ENCODE assay signal across 15 mouse cellular contexts in genomic region chr10:122693911-122694618, GRCm38 (mm10). TPM values are rescaled to one million over a fixed set of nuclear protein-coding genes. Genes with fewer than 3 reads are reported as not detected.
DNase-seq lines count a peak whose midpoint lies in the region; ATAC-seq and TF ChIP-seq lines count a peak whose summit lies in the region.
"Had no signal": no experiment of that assay in that cellular context is flagged by ENCODE, and none has a peak within 500 bp of the region (broad histone marks: within the 10 kb centered on the region; RNA-seq: fewer than 3 reads in every experiment).

No protein-coding gene starts in this region.

- peak; percentile 76 for ATAC-seq in kidney, embryonic 15.5 days (replicated peaks; ENCODE audit: low FRiP score)
- ATAC-seq in embryonic facial prominence, embryonic 11.5 days (replicated peaks; ENCODE audit: insufficient number of reproducible peaks, low FRiP score, low TSS enrichment, low read depth), result peak; percentile 36; the same call in 1 of the 2 replicates
- ATAC-seq in limb, embryonic 14.5 days (ENCODE audit: low FRiP score, low read depth), result no peak

- intact Hi-C loops in heart, postnatal 36 days (cut with DNase I), result no loop called here

- TF ChIP-seq POLR2A in limb, embryonic 14.5 days (IDR thresholded peaks at IDR 0.05; ENCODE audit: borderline replicate concordance, extremely low read depth, insufficient read depth, insufficient read length), result no peak

- H3K27ac ChIP-seq in kidney, embryonic 15.5 days, result 0 out of 2 replicates have a peak overlapping the region, but pooled peaks have one; percentile 48
- H3K27ac ChIP-seq in embryonic facial prominence, embryonic 11.5 days (replicated peaks; ENCODE audit: low read depth, low read length), result peak overlapping the region; percentile 13; the same call in 1 of the 2 replicates
- no peak overlapping the region for H3K27ac ChIP-seq in limb, embryonic 14.5 days (replicated peaks; ENCODE audit: low read depth, low read length)
- H3K27ac ChIP-seq: liver, embryonic 13.5 days had no signal

- H3K27me3 ChIP-seq in kidney, embryonic 15.5 days, result no peaks in the 10 kb centered on the region
- H3K27me3 ChIP-seq in embryonic facial prominence, embryonic 11.5 days (ENCODE audit: control insufficient read depth, insufficient read depth, low read length), result no peaks in the 10 kb centered on the region
- no peaks in the 10 kb centered on the region for H3K27me3 ChIP-seq in limb, embryonic 14.5 days (ENCODE audit: control insufficient read depth, insufficient read depth, low read length)
- H3K27me3 ChIP-seq: liver, embryonic 13.5 days had no signal

- H3K4me2 ChIP-seq in kidney, embryonic 15.5 days, result no peak overlapping the region; the same call in 1 of the 2 replicates
- H3K4me2 ChIP-seq in embryonic facial prominence, embryonic 11.5 days (ENCODE audit: low read depth, low read length), result no peak overlapping the region
- H3K4me2 ChIP-seq in limb, embryonic 14.5 days (replicated peaks; ENCODE audit: low read depth, low read length, severe bottlenecking), result peak overlapping the region; percentile 23; the same call in 1 of the 2 replicates
- H3K4me2 ChIP-seq: heart, embryonic 11.5 days; liver, embryonic 13.5 days had no signal

- 0 out of 2 replicates have a peak, but pooled peaks cover 3% of the 10 kb centered on the region for H3K36me3 ChIP-seq in kidney, embryonic 15.5 days
- H3K36me3 ChIP-seq in embryonic facial prominence, embryonic 11.5 days (replicated peaks; ENCODE audit: control insufficient read depth, insufficient read depth, low read depth, low read length), result no peaks in the 10 kb centered on the region
- no peaks in the 10 kb centered on the region for H3K36me3 ChIP-seq in limb, embryonic 14.5 days (ENCODE audit: control insufficient read depth, insufficient read depth, low read length)
- H3K36me3 ChIP-seq: liver, embryonic 13.5 days had no signal

- DNase-seq in kidney, postnatal 25 days, result no peak
- peak; percentile 29 for DNase-seq in R1 (ENCODE audit: low read depth, low spot score)
- DNase-seq in embryonic facial prominence, embryonic 11.5 days (ENCODE audit: low spot score), result no peak
- no peak for DNase-seq in limb, embryonic 14.5 days (ENCODE audit: low spot score)
- no peak for DNase-seq in gastrocnemius, postnatal 25 days
- no peak for DNase-seq in urinary bladder, postnatal 10 days (ENCODE audit: low spot score)
- no peak for DNase-seq in heart, postnatal 36 days
- DNase-seq: gastrocnemius, postnatal 14 days; heart, postnatal 4 days; liver, embryonic 13.5 days; lung, postnatal 4 days; thymus, postnatal 14 days had no signal

- no peak overlapping the region for H3K9ac ChIP-seq in kidney, embryonic 15.5 days
- H3K9ac ChIP-seq in embryonic facial prominence, embryonic 11.5 days (replicated peaks; ENCODE audit: low read length), result no peak overlapping the region
- H3K9ac ChIP-seq in limb, embryonic 14.5 days (ENCODE audit: low read depth, low read length, severe bottlenecking), result no peak overlapping the region
- H3K9ac ChIP-seq: liver, embryonic 13.5 days had no signal

- H3K4me1 ChIP-seq in kidney, embryonic 15.5 days, result peaks cover 12% of the 10 kb centered on the region
- H3K4me1 ChIP-seq in embryonic facial prominence, embryonic 11.5 days (ENCODE audit: control insufficient read depth, insufficient read depth, low read length), result peaks cover 3% of the 10 kb centered on the region; the same call in 1 of the 2 replicates
- H3K4me1 ChIP-seq in limb, embryonic 14.5 days (ENCODE audit: control insufficient read depth, insufficient read depth, low read length), result peaks cover 12% of the 10 kb centered on the region; the same call in 1 of the 2 replicates
- H3K4me1 ChIP-seq: liver, embryonic 13.5 days had no signal

- no peaks in the 10 kb centered on the region for H3K9me3 ChIP-seq in kidney, embryonic 15.5 days (replicated peaks)
- no peaks in the 10 kb centered on the region for H3K9me3 ChIP-seq in embryonic facial prominence, embryonic 11.5 days (replicated peaks; ENCODE audit: control insufficient read depth, low read length)
- H3K9me3 ChIP-seq in limb, embryonic 14.5 days (ENCODE audit: control insufficient read depth, low read length), result no peaks in the 10 kb centered on the region
- H3K9me3 ChIP-seq: liver, embryonic 13.5 days had no signal

- no peak overlapping the region for H3K4me3 ChIP-seq in kidney, embryonic 15.5 days (replicated peaks)
- H3K4me3 ChIP-seq in embryonic facial prominence, embryonic 11.5 days (ENCODE audit: low read depth, low read length), result no peak overlapping the region
- no peak overlapping the region for H3K4me3 ChIP-seq in limb, embryonic 14.5 days (replicated peaks; ENCODE audit: low read length)
- H3K4me3 ChIP-seq: erythroblast, embryonic 14.5 days; liver, embryonic 13.5 days had no signal

- 62% methylated on average over 17 of the region's 17 CpGs for WGBS in kidney, embryonic 15.5 days
- 54% methylated on average over 15 of the region's 17 CpGs for WGBS in embryonic facial prominence, embryonic 11.5 days
- 57% methylated on average over 14 of the region's 17 CpGs for WGBS in limb, embryonic 14.5 days

RNA-seq across cellular contexts. Expression of gene Ppm1h, which starts 15.5 kb away (rescaled TPM):
- polyA plus RNA-seq in kidney, embryonic 15.5 days (2015; fragmentation: Nextera tagmentation; extraction: Ambion mirVana), result 20.2 and 22.1 TPM in 2 replicates
- 4.5 and 5.4 TPM in 2 replicates for polyA plus RNA-seq in embryonic facial prominence, embryonic 11.5 days (2014; fragmentation: Nextera tagmentation; extraction: Ambion mirVana)
- 2.2 and 2.3 TPM in 2 replicates for polyA plus RNA-seq in limb, embryonic 14.5 days (2012; rRNA removed)
- 3.4 and 3.5 TPM in 2 replicates for polyA plus RNA-seq in limb, embryonic 14.5 days (2014; fragmentation: Nextera tagmentation; extraction: Ambion mirVana)
- 1 to 10 TPM in 1 of 2 experiments, under 1 TPM in 1; 0.95 to 1.6 TPM for total RNA-seq in gastrocnemius, postnatal 25 days (2021)
- 1 to 10 TPM; 6.7 to 7.8 TPM for total RNA-seq in heart, postnatal 36 days (2021)
- polyA plus RNA-seq: erythroblast, embryonic 14.5 days had no signal
